24 mouse cellular contexts compared by ENCODE assay signal in genomic region chr6:113858317-113858716, GRCm38 (mm10).
DNase-seq lines count a peak whose midpoint lies in the region; ATAC-seq and TF ChIP-seq lines count a peak whose summit lies in the region.
"Had no signal": no experiment of that assay in that cellular context is flagged by ENCODE, and none has a peak within 500 bp of the region (broad histone marks: within the 10 kb centered on the region; RNA-seq: fewer than 3 reads in every experiment).

No protein-coding gene starts in this region.

- H3K27ac ChIP-seq in layer of hippocampus, adult 2 months, result peak overlapping the region; percentile 88
- peak overlapping the region; percentile 82 for H3K27ac ChIP-seq in cortical plate, adult 2 months (ENCODE audit: insufficient read depth, low read length)
- H3K27ac ChIP-seq in hindbrain, postnatal 0 days, result 0 out of 2 replicates have a peak overlapping the region, but pooled peaks have one; percentile 1
- H3K27ac ChIP-seq in liver, embryonic 11.5 days (ENCODE audit: low read depth, low read length), result no peak overlapping the region
- H3K27ac ChIP-seq: liver, embryonic 15.5 days; stomach, embryonic 15.5 days had no signal

- 40% methylated on average over 9 of the region's 9 CpGs for WGBS in hindbrain, postnatal 0 days
- WGBS in liver, embryonic 11.5 days, result 75% methylated on average over 9 of the region's 9 CpGs

- no peak overlapping the region for H3K4me3 ChIP-seq in layer of hippocampus, adult 2 months
- H3K4me3 ChIP-seq in cortical plate, adult 2 months (ENCODE audit: insufficient read depth, low read length), result no peak overlapping the region
- no peak overlapping the region for H3K4me3 ChIP-seq in hindbrain, postnatal 0 days (ENCODE audit: low read length)
- H3K4me3 ChIP-seq in liver, embryonic 11.5 days (ENCODE audit: low read depth, low read length), result no peak overlapping the region
- H3K4me3 ChIP-seq: heart, embryonic 12.5 days; liver, embryonic 15.5 days; myocyte; stomach, embryonic 15.5 days had no signal

- H3K9me3 ChIP-seq in hindbrain, postnatal 0 days (ENCODE audit: low read length), result no peaks in the 10 kb centered on the region
- no peaks in the 10 kb centered on the region for H3K9me3 ChIP-seq in liver, embryonic 11.5 days (ENCODE audit: control insufficient read depth, low read length)
- H3K9me3 ChIP-seq: heart, embryonic 12.5 days; liver, embryonic 15.5 days; stomach, embryonic 15.5 days had no signal

- no peaks in the 10 kb centered on the region for H3K36me3 ChIP-seq in hindbrain, postnatal 0 days (ENCODE audit: insufficient read depth, low read length)
- no peaks in the 10 kb centered on the region for H3K36me3 ChIP-seq in liver, embryonic 11.5 days (ENCODE audit: control insufficient read depth, insufficient read depth, low read length)
- H3K36me3 ChIP-seq: heart, embryonic 12.5 days; liver, embryonic 15.5 days; stomach, embryonic 15.5 days had no signal

- 0 out of 2 replicates have a peak overlapping the region, but pooled peaks have one; percentile 15 for H3K9ac ChIP-seq in hindbrain, postnatal 0 days (replicated peaks; ENCODE audit: low read length)
- H3K9ac ChIP-seq in liver, embryonic 11.5 days (ENCODE audit: low read depth, low read length), result no peak overlapping the region
- H3K9ac ChIP-seq: heart, embryonic 12.5 days; liver, embryonic 15.5 days; stomach, embryonic 15.5 days had no signal

- no peak for ATAC-seq in hindbrain, postnatal 0 days
- no peak for ATAC-seq in liver, embryonic 11.5 days (replicated peaks; ENCODE audit: low FRiP score)
- ATAC-seq: inflammation-experienced regulatory T-cells, adult 6 months had no signal

- no peak overlapping the region for H3K4me2 ChIP-seq in hindbrain, postnatal 0 days (ENCODE audit: low read depth, low read length)
- no peak overlapping the region for H3K4me2 ChIP-seq in liver, embryonic 11.5 days
- H3K4me2 ChIP-seq: heart, embryonic 12.5 days; liver, embryonic 15.5 days; stomach, embryonic 15.5 days had no signal

- DNase-seq in cerebellum, adult 9-11 months, result peak; percentile 66
- DNase-seq in cerebellum, postnatal 36 days, result no peak
- DNase-seq in layer of hippocampus, adult 2 months (ENCODE audit: low spot score in 2 of 2), result no peak
- DNase-seq in layer of hippocampus, adult 9-10 months (ENCODE audit: low spot score), result no peak
- no peak for DNase-seq in hindbrain, postnatal 0 days (ENCODE audit: low spot score)
- DNase-seq in liver, embryonic 11.5 days (ENCODE audit: low spot score), result no peak
- DNase-seq: adrenal gland, postnatal 25 days; gastrocnemius, postnatal 10 days; heart, adult 11 months; heart, postnatal 14 days; kidney, adult 8-10 months; kidney, postnatal 14 days; layer of hippocampus, adult 9-11 months; lung, postnatal 10 days; midbrain, embryonic 14.5 days; retina, postnatal 1 day; thymus, adult 18-20 months; thymus, postnatal 4 days had no signal

- no peak for TF ChIP-seq CTCF in layer of hippocampus, adult 2 months (conservative IDR thresholded peaks at IDR 0.05)
- no peak for TF ChIP-seq CTCF in cortical plate, adult 2 months (IDR thresholded peaks at IDR 0.05; ENCODE audit: extremely low read depth, insufficient read depth, low read length)
- TF ChIP-seq CTCF in hindbrain, postnatal 0 days (IDR thresholded peaks at IDR 0.05; ENCODE audit: low read depth), result no peak

- H3K4me1 ChIP-seq in cortical plate, adult 2 months (ENCODE audit: control insufficient read depth, insufficient read depth, low read length), result peaks cover 36% of the 10 kb centered on the region
- H3K4me1 ChIP-seq in hindbrain, postnatal 0 days (ENCODE audit: insufficient read depth, low read length), result peaks cover 35% of the 10 kb centered on the region
- no peaks in the 10 kb centered on the region for H3K4me1 ChIP-seq in liver, embryonic 11.5 days (replicated peaks; ENCODE audit: control insufficient read depth, insufficient read depth, low read length)
- H3K4me1 ChIP-seq: heart, embryonic 12.5 days; stomach, embryonic 15.5 days had no signal

- H3K27me3 ChIP-seq in hindbrain, postnatal 0 days (ENCODE audit: insufficient read depth, low read length), result no peaks in the 10 kb centered on the region
- no peaks in the 10 kb centered on the region for H3K27me3 ChIP-seq in liver, embryonic 11.5 days (replicated peaks; ENCODE audit: control insufficient read depth, insufficient read depth, low read length)
- H3K27me3 ChIP-seq: liver, embryonic 15.5 days; stomach, embryonic 15.5 days had no signal

- TF ChIP-seq POLR2A in cortical plate, adult 2 months (IDR thresholded peaks at IDR 0.05; ENCODE audit: extremely low read depth, insufficient read depth, low read length), result no peak
